Mouse (Mus musculus) heart, embryonic 16.5 days (tissue): Measurements from ENCODE around the gene Cln6. TPM values are rescaled to one million over a fixed set of nuclear protein-coding genes. Genes with fewer than 3 reads are reported as not detected.

Experiments used
- polyA plus RNA-seq: library from polyadenylated mRNA; unstranded; fragments of >200 nt; fragmentation: Nextera tagmentation; extraction: Ambion mirVana; gene quantifications from 2 replicates; pipeline ENCODE4 v1.2.1, GENCODE M21; 2015

The Cln6 gene
- polyA plus RNA-seq, 1 experiment from 2014 or later, result 15.9 TPM

Other genes starting within 250 kb of the Cln6 start
- gene Itga11, start 161.0 kb upstream of the Cln6 start, polyA plus RNA-seq, result 0.40 and 0.50 TPM in 2 replicates
- 12.1 and 13.4 TPM in 2 replicates for gene Fem1b, start 26.9 kb upstream of the Cln6 start, polyA plus RNA-seq
- gene Calml4, start 19.3 kb downstream of the Cln6 start, polyA plus RNA-seq, result 3.4 and 4.2 TPM in 2 replicates
- 42.0 and 44.1 TPM in 2 replicates for gene Pias1, start 149.1 kb downstream of the Cln6 start, polyA plus RNA-seq